Mouse (Mus musculus) liver, embryonic 14.5 days (tissue): Measurements from ENCODE around the gene Pom121l2. TPM values are rescaled to one million over a fixed set of nuclear protein-coding genes. Genes with fewer than 3 reads are reported as not detected.
A peak's percentile ranks its signal among the peaks of the same experiment; 100 is the strongest.

Source experiments
- ATAC-seq: fragments of 200-750 bp; cut with Nextera tagmentation; 2 replicates; pipeline ENCODE4 v1.8.0; 2017; ENCODE audit warnings: moderate number of reproducible peaks, mild to moderate bottlenecking, moderate library complexity; ENCODE audit not compliant: insufficient read depth
- DNase-seq, 3 experiments: peaks; one replicate each; pipeline ENCODE4 v3.0.0-alpha.2; 2012 to 2013; ENCODE audit warnings: low read depth in 3 of 3, low spot score in 3 of 3
- H3K27ac ChIP-seq: fragments of 300-500 bp; sonication (generic); 2 replicates; pipeline ENCODE4 v1.5.1; 2014; ENCODE audit warnings: moderate library complexity, mild to moderate bottlenecking, control low read depth, inconsistent platforms
- H3K27me3 ChIP-seq: fragments of 300-500 bp; sonication (generic); 2 replicates; pipeline ENCODE4 v1.6.1; 2014; ENCODE audit warnings: mild to moderate bottlenecking, low read length, moderate library complexity; ENCODE audit not compliant: control insufficient read depth, insufficient read depth
- H3K36me3 ChIP-seq: fragments of 300-500 bp; sonication (generic); replicated peaks from 2 replicates; pipeline ENCODE4 v1.6.1; 2014; ENCODE audit warnings: low read depth; ENCODE audit not compliant: control insufficient read depth, insufficient read depth
- H3K4me1 ChIP-seq, 2 experiments: fragments of 200-500 bp in 1 of 2; fragments of 300-500 bp in 1 of 2; sonication (generic) in 1 of 2; replicated peaks; 2 replicates each; pipeline ENCODE4 v1.6.1; 2012 to 2014; ENCODE audit warnings: antibody characterized with exemption in 1 of 2, inconsistent platforms in 1 of 2, low read length in 1 of 2; ENCODE audit not compliant: control insufficient read depth in 2 of 2, insufficient read depth in 2 of 2
- H3K4me2 ChIP-seq: fragments of 300-500 bp; sonication (generic); 2 replicates; pipeline ENCODE4 v1.6.1; 2014; ENCODE audit warnings: low read depth, mild to moderate bottlenecking, control low read depth, moderate library complexity
- H3K4me3 ChIP-seq, 2 experiments: fragments of 200-500 bp in 1 of 2; fragments of 300-500 bp in 1 of 2; sonication (generic) in 1 of 2; 2 replicates each; pipeline ENCODE4 v1.5.1; 2012 to 2014; ENCODE audit warnings: low read depth in 2 of 2, low read length in 2 of 2, mild to moderate bottlenecking in 2 of 2, control low read depth in 1 of 2, inconsistent platforms in 1 of 2, moderate library complexity in 1 of 2; ENCODE audit not compliant: insufficient read depth in 1 of 2
- H3K9ac ChIP-seq: fragments of 300-500 bp; sonication (generic); replicated peaks from 2 replicates; pipeline ENCODE4 v1.6.1; 2014; ENCODE audit warnings: mild to moderate bottlenecking, control low read depth, moderate library complexity
- H3K9me3 ChIP-seq: fragments of 300-500 bp; sonication (generic); 2 replicates; pipeline ENCODE4 v1.6.1; 2016; ENCODE audit warnings: low read length, mixed read lengths; ENCODE audit not compliant: control insufficient read depth
- CTCF ChIP-seq: IDR thresholded peaks from 2 replicates; pipeline ENCODE4 v1.5.1; 2016; ENCODE audit warnings: antibody characterized with exemption, low read depth, control low read depth
- EP300 ChIP-seq: IDR thresholded peaks from 2 replicates; pipeline ENCODE4 v1.6.1; 2016; ENCODE audit warnings: antibody characterized with exemption, low read depth
- WGBS: fragments of 180-500 bp; shearing (Covaris S2); extraction: QIAGEN DNeasy Blood & Tissue Kit; methylation state at CpG from one replicate; pipeline ENCODE4 v1.1.7; 2014; ENCODE audit not compliant: insufficient replicate concordance; 5-methylcytosine and 5-hydroxymethylcytosine counted together
- polyA plus RNA-seq, 2 experiments: library from polyadenylated mRNA; depleted of rRNA in 1 of 2; stranded (reverse) in 1 of 2; unstranded in 1 of 2; fragments of >200 nt; fragmentation: Nextera tagmentation in 1 of 2; extraction: Ambion mirVana in 1 of 2; gene quantifications; 2 replicates each; pipeline versions ENCODE4 v1.2.1 to v1.2.3; 2012 to 2014

Gene Pom121l2
- polyA plus RNA-seq, 2 experiments, result not detected

DNA sequence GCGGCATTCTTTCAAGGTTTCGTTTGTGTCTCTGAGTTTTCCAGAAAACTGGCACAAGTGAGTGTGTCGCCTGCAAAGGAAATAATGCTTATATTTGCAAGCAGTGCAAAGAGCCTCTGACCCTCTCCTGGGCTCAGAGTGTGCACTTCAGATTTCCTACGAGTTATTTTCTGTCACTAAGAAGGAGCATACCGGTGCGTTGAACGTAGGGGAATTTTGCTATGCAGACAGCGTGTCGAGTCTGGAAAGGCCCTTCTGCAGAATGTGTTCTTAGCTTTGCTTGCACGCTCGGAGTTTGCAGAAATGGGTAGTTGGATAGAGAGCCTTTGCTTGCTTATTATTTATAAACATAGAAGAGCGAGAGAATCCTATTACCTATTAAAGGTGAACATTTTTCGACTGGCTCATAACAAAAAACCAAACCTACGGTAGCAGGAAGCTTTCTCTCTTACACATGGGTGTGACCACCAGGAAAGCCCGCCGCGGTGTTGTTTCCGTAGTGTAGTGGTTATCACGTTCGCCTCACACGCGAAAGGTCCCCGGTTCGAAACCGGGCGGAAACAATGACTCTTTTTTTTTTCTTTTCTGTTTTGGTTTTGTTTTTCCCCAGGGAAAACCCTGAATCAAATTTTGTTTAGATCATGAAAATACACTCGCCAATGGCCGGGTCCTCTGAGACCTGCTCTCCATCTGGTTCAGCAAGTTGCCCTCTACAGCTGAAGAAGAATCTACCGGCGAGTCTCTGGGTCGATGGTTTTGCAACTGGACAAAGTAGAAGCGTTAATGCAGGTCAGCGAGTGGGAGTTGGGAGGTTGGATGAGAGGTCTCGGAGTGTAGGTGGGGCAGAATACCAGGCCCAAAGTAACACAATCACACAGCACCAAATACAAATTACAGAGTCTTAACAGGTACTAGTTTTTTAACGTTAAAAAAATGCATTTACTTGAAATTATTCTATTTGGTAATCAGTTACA lies 45.4 kb downstream of the Pom121l2 start:
- Histone ChIP-seq H3K27me3 (no peaks in the 10 kb centered on the region), H3K36me3 (no peaks in the 10 kb centered on the region), H3K9me3 (no peaks in the 10 kb centered on the region), H3K4me1 (peaks cover 6 to 13% of the 10 kb centered on the region in 2 experiments; a peak in 3 of 4 replicates), H3K4me2 (peak overlapping the region; percentile 84), H3K27ac (peak overlapping the region; percentile 57), H3K4me3 (peak overlapping the region; percentile 69 to 97), H3K9ac (peak overlapping the region; percentile 84)
- DNase-seq (peak in 2 of 3 experiments; percentile 67 to 82), ATAC-seq (no peak)
- no peak for TF ChIP-seq CTCF
- no peak for TF ChIP-seq EP300
- 1% methylated on average over 35 of the region's 35 CpGs for WGBS

DNA sequence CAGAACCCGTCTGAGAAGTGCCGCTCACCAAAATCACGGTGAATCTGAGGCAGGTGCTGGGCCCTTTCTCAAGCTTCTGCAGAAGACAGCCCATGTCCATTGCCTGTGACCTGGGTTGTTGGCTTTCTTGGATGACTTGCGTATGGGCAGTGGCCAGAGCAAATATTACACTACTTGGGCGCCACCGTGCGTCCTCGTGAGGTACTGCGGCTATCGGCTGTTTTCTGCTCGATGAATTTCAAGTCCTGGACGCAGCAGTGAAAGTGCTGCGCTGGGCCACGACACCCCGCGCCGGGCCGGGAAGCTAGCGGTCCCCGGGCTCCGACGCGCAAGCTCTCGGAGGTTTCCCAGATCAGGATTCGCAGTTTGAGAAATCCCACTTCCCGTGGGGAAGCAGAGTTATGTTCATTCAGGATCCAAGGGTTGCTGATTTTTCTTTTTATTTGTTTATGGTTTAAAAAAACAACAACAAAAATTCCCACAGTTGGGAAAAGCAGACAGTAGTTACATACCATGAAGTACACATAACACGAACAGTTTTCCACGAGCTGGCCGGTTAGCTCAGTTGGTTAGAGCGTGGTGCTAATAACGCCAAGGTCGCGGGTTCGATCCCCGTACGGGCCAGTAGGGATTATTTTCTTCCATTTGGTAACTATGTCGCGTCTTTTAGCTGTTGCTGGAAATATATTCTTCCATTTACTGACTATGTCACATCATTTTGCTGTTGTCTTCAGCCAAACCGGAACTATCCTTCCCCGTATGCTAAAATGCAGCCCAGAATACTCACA lies 47.9 kb downstream of the Pom121l2 start:
- ATAC-seq, result peak; percentile 80
- Histone ChIP-seq H3K27me3 (no peaks in the 10 kb centered on the region), H3K9me3 (no peaks in the 10 kb centered on the region), H3K27ac (peak overlapping the region; percentile 89), H3K4me1 (peaks cover 8 to 17% of the 10 kb centered on the region in 2 experiments; a peak in 3 of 4 replicates), H3K36me3 (no peaks in the 10 kb centered on the region), H3K4me3 (peak overlapping the region; percentile 64 to 72), H3K4me2 (peak overlapping the region; percentile 79), H3K9ac (peak overlapping the region; percentile 82)
- no peak for TF ChIP-seq EP300
- peak; percentile 97 for TF ChIP-seq CTCF
- under 1% methylated on average over 40 of the region's 40 CpGs for WGBS
- DNase-seq, result peak in 2 of 3 experiments; percentile 83 to 91

DNA sequence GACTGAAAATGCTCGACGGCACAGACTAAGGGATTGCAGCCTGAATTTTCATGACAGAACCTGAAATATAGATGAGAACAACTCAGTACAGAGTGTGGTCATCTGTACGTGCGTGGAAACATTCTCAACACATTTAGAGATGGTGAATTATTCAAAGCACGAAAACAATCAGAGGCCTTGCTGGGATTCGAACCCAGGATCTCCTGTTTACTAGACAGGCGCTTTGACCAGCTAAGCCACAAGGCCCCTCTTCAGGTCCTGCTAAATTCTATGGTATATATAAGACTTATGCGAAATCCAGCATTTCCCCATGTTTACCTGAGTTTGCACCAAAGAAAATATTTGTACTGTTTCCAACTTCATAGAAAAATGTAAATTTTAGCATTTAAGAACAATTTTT lies 48.9 kb downstream of the Pom121l2 start:
- WGBS, result 25% methylated on average over 8 of the region's 8 CpGs
- Histone ChIP-seq H3K9me3 (no peaks in the 10 kb centered on the region), H3K4me3 (no peak overlapping the region), H3K4me1 (peaks cover 8 to 21% of the 10 kb centered on the region in 2 experiments; a peak in 3 of 4 replicates), H3K27me3 (no peaks in the 10 kb centered on the region), H3K9ac (peak overlapping the region; percentile 32), H3K27ac (peak overlapping the region; percentile 23), H3K4me2 (peak overlapping the region; percentile 79), H3K36me3 (no peaks in the 10 kb centered on the region)
- peak in 1 of 3 experiments; percentile 47 for DNase-seq
- ATAC-seq, result no peak
- TF ChIP-seq EP300, result no peak
- no peak for TF ChIP-seq CTCF

DNA sequence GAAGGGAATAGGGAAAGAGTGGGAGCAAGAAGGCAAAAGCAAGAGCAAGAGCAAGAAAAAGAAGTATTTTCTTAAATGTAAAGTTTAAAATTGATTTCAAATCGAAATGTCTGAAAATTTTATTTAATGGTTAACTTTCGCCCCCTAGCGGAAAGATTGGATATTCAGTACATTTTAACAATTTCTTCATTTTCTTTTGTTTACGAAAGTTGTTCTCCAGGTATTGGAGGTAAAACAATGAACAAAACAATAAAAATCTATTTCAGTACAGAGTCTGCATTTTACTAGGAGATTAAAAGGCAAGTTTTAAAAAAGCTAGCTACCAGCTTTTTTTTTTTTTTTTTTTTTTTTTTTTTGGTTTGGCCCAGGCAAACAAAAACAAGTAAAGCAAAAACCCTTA lies 49.5 kb downstream of the Pom121l2 start:
- H3K4me2 ChIP-seq, result peak overlapping the region; percentile 34
- no peak overlapping the region for H3K27ac ChIP-seq
- H3K36me3 ChIP-seq, result no peaks in the 10 kb centered on the region
- TF ChIP-seq CTCF, result peak; percentile 39; the same call in 1 of the 2 replicates
- TF ChIP-seq EP300, result no peak
- H3K4me3 ChIP-seq, result no peak overlapping the region
- no peaks in the 10 kb centered on the region for H3K9me3 ChIP-seq
- DNase-seq (peak in 1 of 3 experiments; percentile 57), ATAC-seq (no peak)
- H3K4me1 ChIP-seq, result peaks cover 8 to 21% of the 10 kb centered on the region in 2 experiments; a peak in 3 of 4 replicates
- no peaks in the 10 kb centered on the region for H3K27me3 ChIP-seq
- WGBS, result 10% methylated on average over 4 of the region's 4 CpGs
- no peak overlapping the region for H3K9ac ChIP-seq
